Mouse (Mus musculus) gastrocnemius, postnatal 10 days (tissue): ENCODE results near the gene Cyp46a1. TPM values are rescaled to one million over a fixed set of nuclear protein-coding genes. Genes with fewer than 3 reads are reported as not detected.

ENCODE experiments used
- DNase-seq: peaks from one replicate; pipeline ENCODE4 v3.0.0; 2021; ENCODE audit warnings: mixed read lengths
- total RNA-seq, 2 experiments: library from RNA; stranded (reverse); gene quantifications; 2 replicates each; pipeline ENCODE4 v1.2.3; 2021

Cyp46a1 gene
- total RNA-seq, 2 experiments from 2014 or later: 1.1 to 1.5 TPM

DNA sequence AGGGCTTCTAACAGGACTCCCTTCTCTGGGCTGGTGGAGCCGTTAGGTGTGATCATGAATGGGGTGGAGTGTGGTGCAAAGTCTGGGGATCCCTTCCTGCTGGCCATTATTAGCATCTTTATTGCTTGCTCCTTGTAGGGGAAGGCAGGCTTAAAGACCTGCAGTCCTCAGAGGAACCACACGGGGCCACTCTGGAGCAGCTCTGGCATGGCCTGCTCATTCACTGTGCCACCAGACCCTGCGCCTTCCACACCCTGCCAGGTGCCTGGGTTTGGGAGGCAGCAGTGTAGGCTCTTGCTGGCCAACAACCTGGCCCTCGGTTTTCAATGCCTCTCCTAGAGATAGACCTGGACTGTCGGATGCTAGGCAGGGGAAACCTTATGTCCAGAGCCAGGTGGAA, 29.6 kb downstream of the Cyp46a1 start:
- DNase-seq: peak; percentile 84

DNA sequence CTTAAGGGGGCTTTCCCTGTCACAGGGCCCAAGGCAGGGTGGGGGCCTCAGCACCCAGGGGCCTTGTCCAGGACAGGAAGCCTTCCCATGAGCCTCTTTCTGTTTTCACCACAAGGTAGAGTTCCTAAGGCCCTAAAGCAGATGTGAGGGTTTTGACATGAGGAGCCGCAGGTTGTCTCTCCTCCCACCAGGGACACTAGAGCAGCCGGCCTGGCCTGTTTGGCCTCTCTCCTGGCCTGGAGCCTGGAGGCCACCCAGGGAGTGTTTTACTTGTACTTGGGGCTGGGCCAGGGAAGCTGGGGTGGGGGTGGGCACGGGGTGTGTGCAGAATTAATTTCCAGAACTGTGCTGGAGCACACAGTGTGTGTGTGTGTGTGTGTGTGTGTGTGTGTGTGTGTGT, 31.2 kb downstream of the Cyp46a1 start:
- DNase-seq: peak; percentile 72

DNA sequence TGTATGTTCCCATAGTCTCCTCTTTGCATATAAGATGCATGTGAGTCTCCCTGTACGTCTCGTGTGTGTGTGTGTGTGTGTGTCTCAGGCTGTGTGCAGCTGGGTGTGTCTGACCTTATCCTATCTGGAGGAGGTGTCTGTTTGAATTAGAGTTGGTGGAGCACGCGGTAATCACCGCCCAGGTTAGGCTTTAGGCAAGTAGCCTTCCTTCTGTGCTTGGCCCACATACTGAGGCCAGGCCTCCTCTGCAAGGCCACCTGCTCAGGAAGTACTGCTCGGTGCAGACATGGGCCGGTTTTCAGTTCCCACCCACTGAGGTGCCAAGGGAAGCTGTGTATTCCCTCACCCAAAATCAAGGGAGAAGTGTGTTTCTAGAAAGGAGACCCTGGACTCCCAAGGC, 31.7 kb downstream of the Cyp46a1 start:
- no peak for DNase-seq

DNA sequence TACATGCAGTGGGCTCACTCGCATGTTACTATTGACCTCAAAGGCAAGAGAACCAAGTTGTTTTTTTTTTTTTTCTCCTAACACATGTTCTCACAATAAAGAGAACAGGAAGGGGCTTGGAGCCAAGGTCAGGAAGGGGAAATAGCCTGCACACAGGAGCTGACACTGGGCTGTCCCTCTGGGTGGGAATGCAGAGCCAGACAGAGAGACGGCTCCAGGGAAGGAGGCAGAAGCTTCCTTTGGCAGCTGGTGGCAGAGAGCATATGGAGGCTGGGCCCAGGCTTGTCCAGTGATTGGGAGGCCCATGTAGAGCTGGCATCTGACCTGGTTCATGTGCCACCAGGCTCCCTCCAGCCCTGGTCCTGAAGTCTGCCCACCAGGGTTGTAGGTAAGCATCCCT, 33.7 kb downstream of the Cyp46a1 start:
- DNase-seq: no peak

DNA sequence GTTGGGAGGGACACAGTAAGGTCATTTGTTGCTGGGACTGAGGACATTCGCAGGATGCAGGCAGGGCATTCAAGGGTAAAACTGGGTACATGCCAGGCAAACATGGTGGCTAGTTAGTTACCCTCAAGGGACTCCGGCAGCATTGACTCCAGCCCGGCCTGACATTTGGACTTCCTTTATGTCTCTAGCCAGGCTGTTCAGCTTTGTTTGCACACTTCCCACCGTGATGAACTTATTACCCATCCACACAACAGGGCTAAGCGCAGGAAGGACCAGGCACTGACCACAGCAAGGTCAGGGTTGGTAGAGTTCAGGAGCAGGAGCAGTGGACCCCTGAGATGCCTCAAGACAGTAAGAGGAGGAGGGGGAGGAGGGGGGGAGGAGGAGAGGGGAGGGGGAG, 34.7 kb downstream of the Cyp46a1 start:
- no peak for DNase-seq

DNA sequence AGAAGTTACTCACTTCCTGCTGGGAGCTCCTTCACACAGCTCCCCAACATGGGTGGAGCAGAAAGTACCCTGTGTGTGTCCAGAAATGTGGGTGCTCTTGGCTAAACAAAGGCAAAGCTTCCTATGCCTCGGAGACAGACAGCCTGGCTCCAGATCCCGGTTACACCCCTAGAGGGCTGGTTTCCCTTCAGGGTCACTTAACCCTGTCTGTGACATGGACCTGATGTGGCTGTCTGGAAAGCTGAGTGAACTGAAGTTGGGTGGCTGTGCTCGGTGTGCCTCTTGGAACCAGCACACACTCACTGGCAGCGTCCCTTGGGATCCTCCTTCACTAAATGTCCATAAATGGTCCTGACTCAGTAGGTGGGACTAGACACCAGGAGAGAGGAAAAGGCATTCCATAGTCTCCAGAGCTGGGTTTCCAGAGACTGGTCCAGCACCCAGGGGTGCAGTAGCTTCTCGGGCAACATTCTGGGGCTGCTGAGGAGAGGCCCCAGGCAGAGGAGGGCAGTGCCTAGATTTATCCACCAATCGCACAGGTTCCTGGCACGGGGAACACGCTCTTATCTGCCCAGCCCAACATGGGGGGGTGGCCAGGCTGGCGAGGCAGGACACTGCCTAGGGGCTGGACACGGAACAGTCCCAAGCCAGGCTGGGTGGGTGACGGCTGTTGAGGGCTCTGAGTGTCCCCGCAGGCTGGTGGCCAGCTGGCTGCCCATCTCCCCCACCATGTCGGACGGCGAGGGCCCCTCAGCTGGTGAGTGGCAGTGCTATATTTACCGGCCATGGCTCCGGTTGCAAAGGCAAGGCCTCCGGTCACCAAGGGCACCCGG, 36.6 kb downstream of the Cyp46a1 start, which contains the start of gene Eml1:
Gene Eml1 (plus strand): TSS at position 362 of the 833 bp plus-strand sequence.
- DNase-seq: peak; percentile 54

DNA sequence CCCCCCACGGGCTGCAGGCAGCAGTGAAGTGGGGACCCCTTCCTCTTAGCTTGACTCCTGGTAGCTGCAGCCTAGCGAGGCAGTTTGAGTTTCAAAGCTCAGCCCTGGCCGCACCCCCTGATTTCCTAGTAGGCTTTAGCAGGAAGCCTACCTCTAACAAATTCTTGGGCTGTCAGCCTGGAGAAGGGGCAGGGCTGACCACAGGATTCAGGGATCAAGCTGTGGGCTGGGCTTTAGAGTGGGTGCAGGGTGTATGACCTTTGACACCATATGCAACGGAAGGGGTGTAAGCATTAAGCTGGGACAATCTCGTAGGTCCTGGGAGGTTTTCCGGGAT, 37.2 kb downstream of the Cyp46a1 start:
- no peak for DNase-seq

DNA sequence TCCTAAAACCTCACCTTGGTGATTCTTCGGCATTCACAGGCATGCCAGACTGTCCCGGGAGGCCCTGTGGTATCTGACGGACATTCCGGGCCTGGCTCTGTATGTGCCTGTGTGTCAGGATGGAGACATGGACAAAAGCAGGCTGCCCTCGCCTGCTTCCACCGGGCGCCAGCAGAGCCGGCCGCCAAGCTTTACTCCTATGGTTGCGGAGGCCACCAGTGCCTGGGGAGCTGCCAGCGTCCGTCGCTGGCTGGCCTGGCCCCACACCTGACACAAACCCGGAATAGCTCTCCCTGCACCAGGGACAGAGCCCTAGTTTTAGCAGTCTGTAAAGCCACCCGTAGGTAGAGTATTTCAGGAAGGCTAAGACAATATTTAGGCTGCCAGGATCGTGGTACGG, 38.1 kb downstream of the Cyp46a1 start:
- DNase-seq: peak; percentile 49

DNA sequence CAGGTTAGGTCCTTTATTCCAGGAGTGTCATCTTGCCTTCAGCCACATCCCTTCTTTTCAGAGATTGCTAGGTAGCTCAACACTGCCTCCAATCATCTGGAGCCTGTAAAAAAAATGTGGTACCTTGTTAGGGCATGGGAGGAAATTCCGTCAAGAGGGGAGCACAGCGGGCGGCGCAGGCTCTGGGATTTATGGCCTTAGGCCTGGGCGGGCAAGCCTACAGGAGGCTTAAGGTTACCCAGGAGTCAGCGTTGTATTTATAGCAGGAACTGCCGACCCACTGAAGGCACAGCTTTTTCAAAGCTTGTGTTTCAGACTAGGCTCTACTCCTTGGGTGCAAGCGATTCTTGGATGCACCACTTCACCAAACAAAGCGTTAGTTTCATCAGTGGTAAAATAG, 39.4 kb downstream of the Cyp46a1 start:
- DNase-seq: peak; percentile 42

DNA sequence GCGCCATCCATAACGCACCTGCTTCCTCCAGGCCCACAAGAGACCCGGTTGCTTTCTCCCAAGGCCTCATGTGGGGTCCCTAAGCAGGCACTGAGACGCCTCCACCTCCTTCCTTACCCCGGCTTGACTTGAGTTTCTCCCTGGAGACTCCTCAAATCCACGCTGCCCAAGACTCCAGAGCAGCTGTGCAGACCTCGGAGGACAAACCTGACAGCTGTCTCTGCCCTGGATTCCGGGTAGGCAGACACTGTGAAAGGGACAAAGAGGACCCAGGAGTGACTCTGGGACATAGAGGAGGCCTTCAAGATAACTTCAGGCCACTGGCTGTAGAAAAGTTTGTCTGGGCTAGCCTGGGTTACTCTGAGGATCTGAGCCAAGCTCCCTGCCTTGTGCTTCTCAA, 40.5 kb downstream of the Cyp46a1 start:
- no peak for DNase-seq

DNA sequence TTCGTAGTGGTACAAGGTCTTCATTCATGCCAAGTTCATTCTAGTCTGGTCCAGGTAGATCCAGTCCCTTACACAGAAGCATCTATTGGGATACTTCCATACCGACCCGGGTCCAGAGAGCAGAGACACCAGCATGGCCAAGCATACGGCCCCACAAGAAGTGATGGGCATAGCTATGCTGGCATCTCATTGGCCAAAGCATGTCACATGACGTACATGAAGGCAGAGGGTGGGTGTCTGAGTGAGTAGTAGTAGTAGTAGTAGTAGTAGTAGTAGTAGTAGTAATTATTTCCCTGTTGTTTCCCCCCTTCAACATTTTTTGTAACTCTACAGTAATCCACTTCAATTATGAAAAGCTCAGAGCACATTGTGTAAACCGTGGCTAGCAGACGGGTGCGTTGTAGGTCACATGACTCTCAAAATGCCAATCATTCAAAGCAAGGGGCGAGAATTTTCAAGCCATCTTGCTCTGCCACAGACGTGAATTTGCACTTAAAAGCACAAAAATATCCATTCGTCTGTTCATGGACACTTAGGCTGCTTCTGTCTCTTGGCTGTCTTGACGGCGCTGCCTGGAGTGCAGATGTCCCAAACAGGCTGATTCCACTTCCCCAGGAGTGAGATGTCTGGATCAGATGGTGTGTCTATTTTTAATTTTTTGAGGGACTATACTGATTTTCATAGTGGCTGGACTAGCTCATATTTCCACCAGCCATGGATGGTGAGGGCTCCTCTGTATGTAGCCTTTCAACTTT, 44.4 kb downstream of the Cyp46a1 start:
- no peak for DNase-seq

DNA sequence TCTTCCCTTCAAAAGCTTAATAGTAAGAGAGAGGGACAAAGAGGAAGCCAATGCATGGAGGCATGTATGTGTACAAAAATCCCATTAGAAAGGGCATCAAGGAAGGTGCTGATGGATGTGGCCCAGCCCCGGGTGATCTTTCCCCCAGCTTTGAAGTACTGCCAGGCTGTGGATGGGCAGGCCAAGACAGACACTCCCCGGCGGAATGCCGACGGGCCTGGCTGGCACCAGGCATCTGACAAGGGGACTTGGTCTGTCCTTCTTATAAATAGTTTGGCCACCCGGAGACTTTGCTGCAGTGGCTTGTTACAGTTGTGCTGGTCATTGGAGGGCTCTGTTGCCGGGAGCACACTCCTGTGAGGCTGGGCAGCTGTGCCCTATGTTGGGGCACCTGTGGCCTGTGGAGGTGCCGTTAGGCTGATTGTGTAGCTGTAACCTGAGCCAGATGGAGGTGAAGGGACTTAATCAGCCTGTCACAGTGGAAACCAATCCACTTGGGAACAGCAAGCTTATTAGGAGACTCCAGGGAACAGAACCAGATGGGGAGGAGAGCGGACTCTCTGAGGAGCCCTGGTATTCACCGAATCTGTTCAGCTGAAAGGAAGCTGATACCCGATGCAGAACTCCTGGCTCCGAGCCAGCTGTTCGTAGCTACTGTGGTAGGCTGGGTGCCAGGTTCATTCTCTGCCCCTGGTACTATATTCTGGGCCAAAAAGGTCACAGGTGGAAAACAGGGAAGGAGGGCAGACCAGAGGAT, 52.5 kb downstream of the Cyp46a1 start:
- peak; percentile 61 for DNase-seq

DNA sequence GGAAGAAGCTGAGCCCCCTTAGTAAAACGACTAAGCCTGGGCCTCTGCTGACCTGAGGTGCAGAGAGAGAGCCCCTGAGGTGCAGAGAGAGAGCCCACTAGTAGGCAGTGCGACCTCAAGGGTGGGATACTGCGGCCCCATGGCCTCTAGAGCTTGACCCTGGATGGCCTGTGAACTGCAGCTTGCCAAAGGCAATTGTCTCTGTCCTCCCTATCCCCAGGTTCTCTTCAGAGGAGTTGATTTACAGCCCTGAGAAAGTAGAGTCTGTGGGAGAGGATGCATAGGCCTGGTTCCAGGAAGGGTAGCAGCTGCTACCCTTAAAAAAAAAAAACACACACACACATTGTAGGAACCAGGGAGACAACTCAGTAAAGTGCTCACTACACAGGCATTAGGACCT, 55.5 kb downstream of the Cyp46a1 start:
- DNase-seq: no peak

DNA sequence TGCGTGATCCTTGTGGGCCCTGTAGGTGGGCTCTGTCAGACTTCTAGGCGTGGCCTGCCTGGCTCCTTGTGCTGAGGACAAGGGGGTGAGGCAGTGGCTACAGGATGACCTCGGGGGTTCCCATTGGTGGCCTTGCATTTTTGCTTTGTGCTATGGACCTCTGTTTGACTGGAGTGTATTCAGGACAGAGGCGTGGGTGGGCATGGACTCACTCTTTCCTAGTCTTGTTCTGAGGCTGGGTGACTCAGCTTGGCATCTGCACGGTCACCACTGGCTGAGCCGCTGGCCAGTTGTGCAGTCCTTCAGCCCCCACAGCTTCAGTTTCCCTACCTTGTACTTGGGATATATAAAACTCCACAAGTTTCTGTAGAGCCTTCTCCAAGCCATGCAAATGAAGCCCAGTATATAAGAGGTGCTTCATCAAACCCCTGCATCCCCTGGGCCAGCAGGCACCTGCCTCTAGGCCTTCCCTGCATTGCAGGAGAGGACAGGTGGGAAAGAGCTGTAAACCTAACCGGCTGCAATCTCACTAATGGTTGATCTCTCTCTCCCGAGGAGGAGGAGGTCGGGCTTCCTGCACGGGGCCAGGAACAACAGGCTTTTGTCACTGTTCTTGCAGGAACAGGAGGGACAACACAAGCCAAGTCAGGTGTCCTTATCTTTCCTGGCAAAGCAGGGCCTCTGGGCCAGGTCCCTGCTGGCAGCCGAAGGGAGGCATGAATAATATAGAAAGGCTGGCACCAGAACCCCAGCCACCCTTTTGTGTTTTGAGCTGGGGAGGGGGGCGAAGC, 58.3 kb downstream of the Cyp46a1 start:
- no peak for DNase-seq

DNA sequence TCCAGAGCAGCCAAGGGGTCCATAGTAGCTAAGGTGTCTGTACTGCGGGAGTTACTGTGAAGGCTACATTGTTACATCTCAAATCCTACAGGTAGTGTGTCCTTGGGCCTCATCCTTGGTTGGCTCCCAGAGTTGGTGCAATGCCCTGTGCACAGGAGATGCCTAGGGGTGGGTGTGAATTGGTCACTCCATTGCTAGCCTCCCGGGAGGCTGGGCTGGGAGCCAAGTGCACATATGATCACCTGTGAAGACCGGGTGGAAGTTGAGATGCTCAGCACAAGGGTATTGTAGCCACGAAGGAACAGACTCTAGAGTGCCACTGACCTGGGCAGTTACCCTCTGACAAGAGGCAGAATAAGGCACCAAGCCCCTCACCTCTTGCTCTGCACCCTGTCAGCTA, 58.9 kb downstream of the Cyp46a1 start:
- DNase-seq: no peak

DNA sequence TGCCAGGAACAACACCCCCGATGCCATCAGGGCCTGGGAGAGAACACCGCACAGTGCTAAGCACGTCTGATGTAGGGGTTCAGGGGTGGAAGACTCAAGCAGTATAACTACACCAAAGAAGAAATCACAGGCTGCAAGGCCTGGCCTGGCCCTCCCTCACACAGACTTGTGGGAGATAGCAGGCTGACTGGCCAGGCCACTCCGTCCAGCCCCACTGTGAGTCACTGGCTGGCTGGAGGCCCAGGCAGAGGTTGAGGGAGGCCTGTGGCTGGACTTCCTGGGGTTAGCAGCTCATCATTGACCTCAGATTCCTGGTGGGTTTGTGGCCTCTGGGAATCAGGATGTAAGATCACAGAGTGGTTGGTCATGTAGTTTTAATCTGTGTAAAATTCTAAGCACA, 59.5 kb downstream of the Cyp46a1 start:
- DNase-seq: peak; percentile 92

DNA sequence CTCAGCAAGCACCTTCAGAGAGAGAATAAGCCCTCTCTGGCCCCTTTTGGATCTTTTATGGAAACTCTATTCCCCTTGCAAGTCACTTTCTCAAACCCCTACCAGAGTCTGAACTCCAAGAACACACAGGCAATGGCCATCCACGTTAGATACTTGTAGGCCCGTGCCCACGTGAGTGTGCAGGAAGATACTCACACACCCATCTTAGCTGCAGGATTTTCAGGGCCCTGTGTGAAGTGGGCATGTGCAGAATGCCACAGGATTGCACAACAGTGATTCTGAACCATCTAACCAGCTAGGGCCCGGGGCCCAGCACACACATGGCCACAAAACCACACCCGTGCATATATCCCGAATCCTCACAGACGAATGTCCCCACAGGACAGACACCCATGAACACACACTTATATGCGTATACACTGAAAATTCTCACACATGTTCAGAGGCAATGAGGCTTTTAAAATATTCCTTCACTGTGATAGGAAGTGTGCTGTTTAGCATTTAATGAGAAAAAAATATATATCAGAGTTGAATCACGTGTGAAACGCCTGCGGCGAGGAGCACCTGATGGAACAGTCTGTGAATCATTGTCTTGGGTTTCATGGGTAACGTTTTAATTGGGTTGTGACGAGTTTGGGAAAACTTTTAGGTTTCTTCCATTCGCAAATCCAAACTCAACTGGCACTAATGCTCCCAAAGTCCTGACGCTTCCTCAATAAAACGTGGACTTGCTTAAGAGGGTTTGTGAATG, 60.5 kb downstream of the Cyp46a1 start:
- no peak for DNase-seq

DNA sequence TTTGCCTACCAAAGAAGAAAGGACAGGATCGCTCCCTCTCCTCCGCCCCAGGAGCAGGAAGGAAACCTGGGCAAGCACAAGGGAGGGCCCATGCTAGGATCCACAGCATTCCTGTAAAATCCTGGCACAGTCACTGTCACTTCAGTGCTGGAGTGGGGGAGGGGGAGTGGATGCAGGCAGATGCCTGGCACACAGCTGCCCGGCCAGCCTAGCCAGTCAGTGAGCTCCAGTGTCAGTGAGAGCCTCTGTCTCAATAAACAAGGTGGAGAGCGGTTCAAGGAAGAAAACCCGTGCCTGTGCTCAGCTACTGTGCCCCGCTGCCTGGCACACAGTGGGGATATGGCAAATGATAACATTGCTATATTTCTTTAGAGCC, 61.1 kb downstream of the Cyp46a1 start:
- no peak for DNase-seq

DNA sequence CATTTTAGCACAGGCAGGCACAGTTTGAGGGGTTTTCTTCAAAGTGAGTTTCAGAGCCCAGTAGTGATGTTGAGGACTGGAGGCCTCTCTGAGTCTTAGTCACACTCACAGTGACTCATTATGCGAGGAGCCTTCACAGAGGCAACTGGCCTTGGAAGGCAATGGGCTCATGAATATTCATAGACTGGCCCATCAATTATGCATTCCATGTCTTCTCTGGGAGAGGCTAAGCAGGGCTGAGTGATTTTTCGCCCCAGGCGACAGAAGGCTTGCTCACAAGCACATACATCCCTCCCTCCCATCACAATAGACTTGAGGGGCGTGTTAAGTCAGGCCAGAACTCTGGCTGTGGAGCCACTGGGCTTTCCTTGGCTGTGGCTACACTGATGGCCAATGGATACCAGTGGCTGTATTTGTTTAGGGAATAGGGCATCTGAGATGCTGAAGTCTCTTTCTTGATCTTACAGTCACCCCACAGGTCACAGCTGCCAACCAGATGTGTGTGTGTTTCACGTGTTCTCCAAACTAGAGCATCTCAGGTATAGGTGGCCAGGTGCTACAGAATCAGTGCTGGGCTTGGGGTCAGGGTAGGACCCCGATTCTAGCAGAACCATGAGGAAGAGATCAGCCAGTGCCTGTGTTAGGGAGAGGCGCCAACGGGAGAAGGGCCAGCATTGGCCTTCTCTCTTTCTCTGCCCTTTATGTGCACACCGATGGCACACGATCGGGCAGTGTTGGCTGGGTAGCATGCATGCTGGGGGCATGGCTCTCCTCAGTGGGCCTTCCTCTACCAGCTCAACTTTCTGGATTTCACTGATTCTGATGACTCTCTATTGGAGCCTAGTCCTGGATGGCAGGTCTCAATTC, 62.1 kb downstream of the Cyp46a1 start:
- no peak for DNase-seq

DNA sequence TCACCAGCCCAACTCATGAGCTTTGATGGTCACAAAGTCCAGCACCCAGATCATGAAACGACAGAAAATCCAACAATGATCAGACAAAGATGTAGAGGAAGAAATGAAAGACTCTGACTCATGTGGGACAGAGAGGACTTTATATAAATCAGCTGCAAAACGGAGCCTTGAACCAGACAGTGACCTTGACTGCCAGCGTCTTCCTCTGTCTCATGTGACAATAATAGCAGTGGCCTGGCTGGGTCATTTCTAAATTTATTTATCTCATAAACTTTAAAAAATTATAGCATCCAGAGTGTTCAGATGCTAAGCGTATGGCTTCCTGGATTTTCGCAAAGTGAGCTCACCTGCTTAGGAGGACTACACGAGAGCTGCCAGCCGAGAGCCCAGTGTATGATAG, 64.5 kb downstream of the Cyp46a1 start:
- no peak for DNase-seq
